Mouse (Mus musculus): ENCODE results near the gene Sp8.

Gene Sp8

DNA sequence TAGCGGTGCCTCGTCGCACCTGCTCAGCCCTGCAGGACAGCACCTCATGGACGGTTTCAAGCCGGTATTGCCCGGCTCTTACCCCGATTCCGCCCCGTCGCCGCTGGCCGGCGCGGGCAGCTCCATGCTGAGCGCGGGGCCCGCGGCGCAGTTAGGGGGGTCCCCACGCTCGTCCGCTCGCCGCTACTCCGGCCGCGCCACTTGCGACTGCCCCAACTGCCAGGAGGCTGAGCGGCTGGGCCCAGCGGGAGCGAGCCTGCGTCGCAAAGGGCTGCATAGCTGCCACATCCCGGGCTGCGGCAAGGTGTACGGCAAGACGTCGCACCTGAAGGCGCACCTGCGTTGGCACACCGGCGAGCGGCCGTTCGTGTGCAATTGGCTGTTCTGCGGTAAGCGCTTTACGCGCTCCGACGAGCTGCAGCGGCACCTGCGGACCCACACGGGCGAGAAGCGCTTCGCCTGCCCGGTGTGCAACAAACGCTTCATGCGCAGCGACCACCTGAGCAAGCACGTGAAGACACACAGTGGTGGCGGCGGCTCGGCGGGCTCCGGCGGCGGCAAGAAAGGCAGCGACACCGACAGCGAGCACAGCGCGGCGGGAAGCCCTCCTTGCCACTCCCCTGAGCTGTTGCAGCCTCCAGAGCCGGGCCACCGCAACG lies 3.2 kb downstream of the Sp8 start:
- no peak for DNase-seq

DNA sequence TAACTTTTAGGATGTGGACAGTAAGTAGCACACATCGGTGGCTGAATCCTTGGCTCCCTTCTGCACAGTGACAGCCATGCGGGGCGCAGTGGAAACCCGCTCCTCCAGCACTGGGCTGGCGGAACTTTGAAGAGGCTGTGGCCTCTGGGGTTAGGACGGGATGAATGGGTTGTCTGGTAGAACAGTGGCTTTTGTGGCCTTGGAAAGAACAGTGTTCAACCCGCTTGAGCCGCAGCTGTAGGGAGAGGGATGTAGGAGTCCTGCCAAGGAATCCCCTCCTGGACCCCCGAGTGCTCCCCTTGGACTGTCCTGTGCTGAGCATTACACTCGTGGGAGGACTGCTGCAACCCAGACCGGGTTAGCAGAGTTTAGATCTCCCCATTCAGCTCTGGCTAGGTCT lies 3.9 kb downstream of the Sp8 start:
- DNase-seq: no peak

DNA sequence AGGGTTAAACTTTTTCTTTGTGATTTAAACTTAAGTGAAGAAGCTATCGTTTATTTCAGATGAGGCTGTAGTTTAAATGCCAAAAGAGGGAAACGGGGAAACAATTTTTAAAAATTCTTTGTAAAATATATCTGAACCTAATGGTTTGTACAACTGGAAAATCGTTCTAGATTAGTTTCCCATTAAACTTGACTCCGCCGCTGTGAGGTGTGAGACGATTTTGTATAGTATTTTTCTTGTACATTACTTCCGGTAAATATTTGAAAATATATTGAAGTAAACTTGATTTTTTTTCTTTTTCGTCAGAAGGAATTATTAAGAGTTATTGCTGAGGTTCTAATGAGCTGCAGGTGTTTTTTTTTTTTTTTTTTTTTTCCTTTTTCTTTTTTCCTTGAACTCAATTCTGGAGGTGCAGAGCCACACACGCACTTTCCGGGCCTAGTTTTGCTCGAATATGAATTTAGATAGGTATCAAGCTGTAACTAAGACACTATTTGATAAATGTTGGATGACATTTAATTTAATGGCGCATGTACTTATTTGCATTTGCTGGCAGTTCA lies 4.8 kb downstream of the Sp8 start:
- no peak for DNase-seq

DNA sequence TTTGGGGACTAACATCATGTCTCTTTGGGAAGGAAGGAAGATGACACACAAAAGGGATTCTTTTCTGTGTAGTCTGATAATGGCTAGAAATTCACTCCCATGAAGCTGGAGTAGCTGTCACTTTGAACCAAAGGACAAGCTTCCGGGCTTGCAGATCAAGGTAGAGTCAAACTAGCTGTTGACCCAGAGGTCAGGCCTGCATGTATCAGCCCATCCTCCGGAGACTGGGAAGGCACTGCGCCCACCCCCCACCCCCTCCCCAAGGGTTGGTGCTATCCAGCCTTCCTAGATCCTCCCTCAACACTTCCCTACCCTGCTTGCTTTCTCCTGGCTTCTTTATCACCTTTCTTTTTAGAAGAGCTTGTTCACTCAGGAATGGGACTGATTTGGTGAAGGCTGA lies 7.2 kb downstream of the Sp8 start:
- DNase-seq: no peak

DNA sequence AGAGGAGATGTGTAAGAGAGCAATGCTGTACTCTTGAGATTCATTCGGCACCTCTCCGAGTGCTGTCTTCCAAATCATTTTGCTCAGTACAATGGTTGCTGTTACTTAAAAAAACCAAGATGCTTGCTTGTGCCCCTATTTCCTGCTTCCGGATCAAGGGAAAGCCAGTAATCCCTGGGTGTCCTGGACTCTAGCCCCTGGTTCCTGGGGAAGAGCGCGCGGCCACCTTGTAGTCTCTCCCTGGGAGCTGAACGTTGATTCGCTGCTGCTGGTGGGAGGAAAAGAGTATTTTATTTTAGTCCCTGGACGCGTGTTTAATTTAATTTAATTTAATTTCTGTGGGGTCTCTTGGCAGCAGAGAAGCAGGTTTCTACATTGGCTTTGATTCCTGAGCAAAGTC lies 8.3 kb downstream of the Sp8 start:
- no peak for DNase-seq

DNA sequence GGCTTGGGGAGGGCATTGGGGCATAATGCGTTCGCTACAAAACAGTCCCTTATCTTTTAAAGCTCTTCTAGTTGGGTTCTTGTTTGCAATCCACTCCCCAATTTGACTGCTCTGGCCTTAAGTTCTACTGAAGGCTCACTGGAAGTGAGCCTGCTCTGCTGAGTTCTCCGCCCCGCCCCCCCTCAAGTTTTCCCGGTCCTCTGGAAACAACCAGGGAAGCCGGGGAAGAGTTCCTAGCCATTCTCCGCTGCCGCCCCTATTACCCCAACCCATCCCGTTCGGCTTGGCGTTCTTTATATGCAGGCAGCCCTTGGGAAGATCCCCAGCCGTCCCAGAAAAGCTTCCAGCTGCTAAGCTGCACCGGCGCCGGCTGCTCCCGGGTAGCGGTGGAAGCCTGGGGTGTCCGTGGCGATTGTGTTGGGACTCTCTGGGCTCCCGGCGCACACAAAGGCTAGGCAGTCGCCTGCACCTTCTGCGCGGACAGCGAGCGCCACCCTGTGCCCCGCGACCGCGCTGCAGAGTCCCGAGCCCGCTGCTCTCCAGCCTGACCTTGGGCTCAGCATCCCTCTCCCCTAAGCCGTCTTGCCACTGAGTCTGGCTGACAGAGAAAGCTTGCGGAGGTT lies 8.8 kb downstream of the Sp8 start:
- peak; percentile 50 to 81 for DNase-seq

DNA sequence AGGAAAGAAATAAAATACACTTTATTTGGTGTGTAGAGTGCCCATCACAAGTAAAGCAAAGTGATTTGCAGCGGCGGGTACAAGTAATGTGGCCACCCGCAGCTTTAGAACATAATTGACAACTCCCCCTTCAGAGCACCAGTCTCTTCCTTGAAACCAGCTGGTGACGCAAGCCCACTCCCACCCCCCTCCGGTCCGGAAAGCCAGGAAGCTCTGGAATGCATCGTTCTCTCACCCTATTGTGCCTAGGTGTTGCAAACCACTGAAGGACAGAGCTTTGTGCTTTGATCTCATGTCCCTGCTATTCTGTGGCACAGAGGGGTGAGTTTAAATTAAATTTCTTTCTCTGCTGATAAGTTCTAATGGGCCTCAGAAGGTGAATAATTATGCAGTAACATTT lies 10.0 kb downstream of the Sp8 start:
- no peak for DNase-seq

DNA sequence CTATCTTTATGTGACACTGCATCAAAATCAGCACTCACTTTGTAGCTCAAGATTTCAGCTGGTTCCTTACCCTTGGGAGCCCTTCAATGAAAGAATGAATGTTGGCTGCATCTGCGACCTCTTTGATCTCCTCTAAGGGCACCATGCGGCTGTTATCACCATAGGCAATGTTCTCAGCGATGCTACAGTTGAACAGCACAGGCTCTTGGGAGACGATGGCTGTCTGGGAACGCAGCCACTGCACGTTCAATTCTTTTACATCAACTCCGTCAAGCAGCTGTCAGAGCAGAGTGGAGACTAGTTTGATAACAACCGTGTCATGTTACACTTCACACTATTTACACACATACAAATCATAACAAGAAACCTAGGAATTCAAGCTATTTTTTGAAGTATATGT lies 26.5 kb downstream of the Sp8 start:
- DNase-seq: no peak

DNA sequence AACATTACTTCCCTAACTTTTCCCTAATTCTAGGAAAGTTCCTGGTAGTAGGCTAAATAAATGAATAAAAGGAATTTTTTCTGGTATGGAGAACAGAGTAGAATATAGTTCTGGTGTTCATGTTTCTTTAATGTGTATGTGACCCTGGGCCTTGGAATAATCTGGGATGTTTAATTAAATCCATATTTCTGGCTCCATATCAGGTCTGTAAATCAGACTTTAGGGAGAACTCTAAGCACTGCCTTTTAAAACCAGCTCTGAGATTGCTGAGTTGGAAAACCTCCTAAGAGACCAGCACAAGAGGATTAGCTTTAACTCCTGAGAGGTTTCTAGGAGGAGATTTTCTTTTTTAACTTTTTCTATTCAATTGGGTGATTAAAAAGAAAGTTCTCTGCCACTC lies 36.7 kb downstream of the Sp8 start:
- DNase-seq: no peak

DNA sequence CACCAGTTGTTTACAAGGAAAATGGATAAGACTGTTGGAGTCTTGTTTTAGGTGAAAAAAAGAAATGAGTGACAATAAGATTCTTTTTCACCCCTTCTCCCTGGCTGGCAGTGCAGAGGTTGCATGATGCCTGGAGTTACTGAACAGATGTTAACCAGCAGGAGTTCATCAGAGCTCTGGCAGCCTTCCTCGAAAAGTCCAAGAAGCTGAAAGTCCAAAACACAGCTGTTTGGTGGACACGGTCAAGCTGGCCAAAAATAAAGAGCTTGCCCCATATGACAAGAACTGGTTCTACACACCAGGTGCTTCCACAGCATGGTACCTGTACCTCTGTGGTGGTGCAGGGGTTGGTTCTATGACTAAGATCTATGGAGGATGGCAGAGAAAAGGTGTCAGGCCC lies 41.8 kb downstream of the Sp8 start:
- no peak for DNase-seq
